Mouse (Mus musculus) lung, embryonic 15.5 days (tissue): ENCODE data around the gene Fam69b. TPM values are rescaled to one million over a fixed set of nuclear protein-coding genes. Genes with fewer than 3 reads are reported as not detected.
A peak's percentile ranks its signal among the peaks of the same experiment; 100 is the strongest.

Source experiments
- ATAC-seq: fragments of 200-750 bp; cut with Nextera tagmentation; 2 replicates; pipeline ENCODE4 v1.8.0; 2017; ENCODE audit warnings: moderate number of reproducible peaks, borderline replicate concordance; ENCODE audit not compliant: low FRiP score, low TSS enrichment; ENCODE audit errors: extremely low read depth
- H3K27ac ChIP-seq: fragments of 300-500 bp; sonication (generic); 2 replicates; pipeline ENCODE4 v1.5.1; 2015; ENCODE audit warnings: moderate library complexity, mild to moderate bottlenecking, inconsistent platforms
- H3K27me3 ChIP-seq: fragments of 300-500 bp; sonication (generic); 2 replicates; pipeline ENCODE4 v1.6.1; 2015; ENCODE audit warnings: inconsistent platforms
- H3K36me3 ChIP-seq: fragments of 300-500 bp; sonication (generic); 2 replicates; pipeline ENCODE4 v1.6.1; 2015; ENCODE audit warnings: inconsistent platforms
- H3K4me1 ChIP-seq: fragments of 300-500 bp; sonication (generic); 2 replicates; pipeline ENCODE4 v1.6.1; 2015; ENCODE audit warnings: inconsistent platforms
- H3K4me2 ChIP-seq: fragments of 300-500 bp; sonication (generic); 2 replicates; pipeline ENCODE4 v1.6.1; 2015; ENCODE audit warnings: inconsistent platforms, mild to moderate bottlenecking, moderate library complexity
- H3K4me3 ChIP-seq: fragments of 300-500 bp; sonication (generic); 2 replicates; pipeline ENCODE4 v1.5.1; 2015; ENCODE audit warnings: mild to moderate bottlenecking, inconsistent platforms
- H3K9ac ChIP-seq: fragments of 300-500 bp; sonication (generic); 2 replicates; pipeline ENCODE4 v1.6.1; 2015; ENCODE audit warnings: inconsistent platforms
- H3K9me3 ChIP-seq: fragments of 300-500 bp; sonication (generic); 2 replicates; pipeline ENCODE4 v1.6.1; 2016; ENCODE audit warnings: inconsistent platforms
- WGBS: fragments of 180-500 bp; shearing (Covaris S2); methylation state at CpG from one replicate; pipeline ENCODE4 v1.1.7; 2015; 5-methylcytosine and 5-hydroxymethylcytosine counted together
- polyA plus RNA-seq: library from polyadenylated mRNA; unstranded; fragments of >200 nt; fragmentation: Nextera tagmentation; extraction: Ambion mirVana; gene quantifications from 2 replicates; pipeline ENCODE4 v1.2.1, GENCODE M21; 2015

The Fam69b gene
- polyA plus RNA-seq, 1 experiment from 2014 or later = 21.8 TPM

DNA sequence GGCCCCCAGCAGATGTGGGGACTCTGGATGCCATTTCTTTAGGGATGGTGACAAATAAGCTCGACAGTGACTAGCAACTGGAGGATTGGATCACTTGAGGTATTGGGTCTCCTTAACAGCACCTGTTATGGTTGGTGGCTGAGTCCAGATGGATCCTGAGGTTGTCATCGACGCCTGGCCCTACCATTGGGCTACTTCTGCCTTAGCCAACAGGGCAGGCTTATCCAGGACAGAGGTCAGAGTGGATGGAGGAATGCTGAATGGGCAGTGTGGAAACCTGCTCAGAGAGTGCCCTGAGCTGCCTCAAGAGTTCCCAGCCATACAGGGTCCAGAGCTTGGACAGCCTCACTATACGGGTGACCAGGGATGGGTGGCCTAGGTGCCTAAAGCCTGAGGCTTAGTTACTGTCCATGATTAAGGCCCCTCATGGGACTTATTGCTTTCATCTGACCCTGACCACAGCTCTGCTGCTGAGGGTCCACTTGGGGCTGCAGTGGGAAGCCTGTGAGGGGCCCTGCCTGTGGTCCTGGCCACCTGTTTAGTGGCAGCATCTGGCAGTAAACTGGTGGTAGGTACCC is 5.8 kb downstream of the Fam69b start:
- Histone ChIP-seq H3K4me2 (no peak overlapping the region), H3K4me3 (no peak overlapping the region), H3K4me1 (peaks cover 33% of the 10 kb centered on the region), H3K27me3 (no peaks in the 10 kb centered on the region), H3K27ac (no peak overlapping the region), H3K36me3 (peaks cover 46% of the 10 kb centered on the region), H3K9me3 (no peaks in the 10 kb centered on the region), H3K9ac (no peak overlapping the region)
- WGBS = 66% methylated on average over 4 of the region's 4 CpGs
- no peak for ATAC-seq

GRCm38 (mm10) chr2:26634629-26635488 is 6.6 kb downstream of the Fam69b start:
- no peak for ATAC-seq

GRCm38 (mm10) chr2:26635489-26636324 is 7.5 kb downstream of the Fam69b start:
- WGBS = 72% methylated on average over 21 of the region's 21 CpGs
- Histone ChIP-seq H3K27me3 (no peaks in the 10 kb centered on the region), H3K4me1 (peaks cover 23% of the 10 kb centered on the region), H3K36me3 (peaks cover 46% of the 10 kb centered on the region), H3K4me3 (no peak overlapping the region), H3K9me3 (no peaks in the 10 kb centered on the region), H3K4me2 (no peak overlapping the region), H3K27ac (no peak overlapping the region), H3K9ac (no peak overlapping the region)
- ATAC-seq = no peak

More at GRCm38 (mm10) chr2:26634629-26635488, 6.6 kb downstream of the Fam69b start:
- Histone ChIP-seq H3K4me1 (peaks cover 25% of the 10 kb centered on the region), H3K27ac (no peak overlapping the region), H3K4me3 (no peak overlapping the region), H3K4me2 (no peak overlapping the region), H3K36me3 (peaks cover 46% of the 10 kb centered on the region), H3K9ac (no peak overlapping the region), H3K27me3 (no peaks in the 10 kb centered on the region), H3K9me3 (no peaks in the 10 kb centered on the region)
- 49% methylated on average over 12 of the region's 12 CpGs for WGBS

- H3K36me3 ChIP-seq = peaks cover 46% of the 10 kb centered on the region
- no peak for ATAC-seq
- no peak overlapping the region for H3K9ac ChIP-seq
- no peak overlapping the region for H3K27ac ChIP-seq
- WGBS = 38% methylated on average over 2 of the region's 2 CpGs
- peaks cover 23% of the 10 kb centered on the region for H3K4me1 ChIP-seq
- H3K27me3 ChIP-seq = no peaks in the 10 kb centered on the region
- H3K4me3 ChIP-seq = no peak overlapping the region
- no peaks in the 10 kb centered on the region for H3K9me3 ChIP-seq
- no peak overlapping the region for H3K4me2 ChIP-seq
Measured at GRCm38 (mm10) chr2:26636325-26636635, 8.0 kb downstream of the Fam69b start.

DNA sequence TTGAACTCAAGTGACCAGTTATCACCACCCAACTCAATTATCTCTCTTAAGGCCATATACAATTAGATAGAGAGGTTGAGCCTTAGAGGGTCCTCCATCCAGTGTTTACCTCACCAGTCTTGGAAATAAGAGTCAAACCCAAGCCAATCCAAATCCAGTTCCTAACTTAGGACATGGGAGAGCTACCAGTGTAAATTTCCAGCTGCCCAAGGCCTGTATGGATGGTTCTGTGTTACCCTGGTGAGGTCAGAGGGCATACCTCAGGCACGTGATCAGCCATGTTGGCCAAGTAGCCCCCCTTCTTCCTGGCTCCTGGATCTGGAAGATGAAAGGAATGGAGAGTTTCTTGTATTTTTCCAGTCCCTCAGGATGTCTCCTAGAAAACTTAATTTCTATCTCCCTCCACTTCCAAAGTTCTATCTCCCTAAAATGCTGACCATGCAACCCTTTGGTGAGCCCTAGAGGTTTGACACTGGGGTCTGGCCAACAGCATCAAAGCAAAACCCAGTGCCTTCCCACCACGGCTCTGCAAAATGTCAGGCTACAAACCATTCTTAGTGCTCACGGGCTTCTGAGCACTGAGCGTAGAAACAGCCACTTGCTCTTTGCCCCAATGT is 9.2 kb downstream of the Fam69b start:
- Histone ChIP-seq H3K27me3 (no peaks in the 10 kb centered on the region), H3K27ac (no peak overlapping the region), H3K9me3 (no peaks in the 10 kb centered on the region), H3K36me3 (peaks cover 46% of the 10 kb centered on the region), H3K9ac (no peak overlapping the region), H3K4me3 (no peak overlapping the region), H3K4me1 (peaks cover 23% of the 10 kb centered on the region), H3K4me2 (no peak overlapping the region)
- ATAC-seq = no peak
- 70% methylated on average over 4 of the region's 4 CpGs for WGBS

DNA sequence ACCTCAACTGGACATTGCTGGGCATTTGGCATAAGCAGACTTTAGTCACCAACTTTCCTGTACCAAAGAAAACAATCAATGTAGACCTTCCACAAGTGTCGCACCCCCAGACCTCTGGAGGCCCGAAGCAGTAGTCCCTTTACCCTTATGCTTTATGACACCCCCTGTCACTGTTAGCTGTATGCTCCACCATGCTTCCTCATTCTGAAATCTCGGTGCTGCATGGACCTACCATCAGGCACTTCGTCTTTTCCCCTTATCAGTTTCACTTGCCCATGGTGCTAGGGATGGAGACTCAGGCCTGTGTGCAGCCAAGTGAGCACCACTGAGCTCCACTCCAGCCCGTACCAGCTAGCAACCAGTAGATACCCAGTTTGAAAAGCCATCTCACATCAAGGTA is 9.8 kb downstream of the Fam69b start:
- peak overlapping the region; percentile 64 for H3K4me2 ChIP-seq
- no peaks in the 10 kb centered on the region for H3K27me3 ChIP-seq
- peaks cover 23% of the 10 kb centered on the region for H3K4me1 ChIP-seq
- peak overlapping the region; percentile 95 for H3K4me3 ChIP-seq
- 75% methylated on average over 5 of the region's 5 CpGs for WGBS
- no peaks in the 10 kb centered on the region for H3K9me3 ChIP-seq
- no peak overlapping the region for H3K9ac ChIP-seq
- peaks cover 46% of the 10 kb centered on the region for H3K36me3 ChIP-seq
- H3K27ac ChIP-seq = no peak overlapping the region
- no peak for ATAC-seq

DNA sequence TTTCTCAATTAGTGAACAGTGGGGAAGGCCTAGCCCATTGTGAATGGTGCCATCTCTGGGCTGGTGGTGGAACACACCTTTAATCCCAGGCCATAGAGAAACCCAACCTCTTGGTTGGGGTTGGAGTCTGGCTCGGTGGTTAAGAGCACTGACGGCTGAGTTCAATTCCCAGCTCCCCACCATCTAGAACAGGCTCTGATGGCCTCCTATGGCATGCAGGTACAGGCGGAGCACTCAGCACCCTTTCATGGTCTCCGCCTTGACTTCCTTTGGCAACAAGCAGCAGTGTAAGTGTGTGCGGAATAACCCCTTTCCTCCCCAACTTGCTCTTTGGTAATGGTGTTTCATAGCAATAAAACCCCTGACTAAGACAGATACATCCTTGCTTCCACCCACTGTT is 10.3 kb downstream of the Fam69b start:
- H3K4me1 ChIP-seq = peaks cover 23% of the 10 kb centered on the region
- H3K4me2 ChIP-seq = peak overlapping the region; percentile 64
- peak overlapping the region; percentile 95 for H3K4me3 ChIP-seq
- H3K27ac ChIP-seq = no peak overlapping the region
- H3K36me3 ChIP-seq = peaks cover 46% of the 10 kb centered on the region
- H3K9me3 ChIP-seq = no peaks in the 10 kb centered on the region
- peak overlapping the region; percentile 99 for H3K9ac ChIP-seq
- H3K27me3 ChIP-seq = no peaks in the 10 kb centered on the region
- ATAC-seq = no peak
- WGBS = 69% methylated on average over 5 of the region's 5 CpGs

- no peaks in the 10 kb centered on the region for H3K9me3 ChIP-seq
- no peak for ATAC-seq
- peaks cover 23% of the 10 kb centered on the region for H3K4me1 ChIP-seq
- H3K4me3 ChIP-seq = peak overlapping the region; percentile 95
- no peak overlapping the region for H3K27ac ChIP-seq
- H3K4me2 ChIP-seq = peak overlapping the region; percentile 64
- H3K27me3 ChIP-seq = no peaks in the 10 kb centered on the region
- 5% methylated on average over 8 of the region's 8 CpGs for WGBS
- peaks cover 46% of the 10 kb centered on the region for H3K36me3 ChIP-seq
- peak overlapping the region; percentile 99 for H3K9ac ChIP-seq
Measured at GRCm38 (mm10) chr2:26639083-26639482, 10.8 kb downstream of the Fam69b start.

- peaks cover 23% of the 10 kb centered on the region for H3K4me1 ChIP-seq
- peak overlapping the region; percentile 99 for H3K9ac ChIP-seq
- peak overlapping the region; percentile 78 for H3K27ac ChIP-seq
- peak; percentile 88 for ATAC-seq
- H3K27me3 ChIP-seq = no peaks in the 10 kb centered on the region
- 4% methylated on average over 49 of the region's 49 CpGs for WGBS
- H3K4me3 ChIP-seq = peak overlapping the region; percentile 95
- H3K36me3 ChIP-seq = peaks cover 37% of the 10 kb centered on the region
- H3K9me3 ChIP-seq = no peaks in the 10 kb centered on the region
- peak overlapping the region; percentile 64 for H3K4me2 ChIP-seq
Measured at GRCm38 (mm10) chr2:26639838-26640830, 11.9 kb downstream of the Fam69b start.

- Histone ChIP-seq H3K9me3 (no peaks in the 10 kb centered on the region), H3K4me1 (peaks cover 23% of the 10 kb centered on the region), H3K4me2 (no peak overlapping the region), H3K4me3 (no peak overlapping the region), H3K27ac (peak overlapping the region; percentile 78; the same call in 1 of the 2 replicates), H3K27me3 (no peaks in the 10 kb centered on the region), H3K36me3 (peaks cover 28% of the 10 kb centered on the region), H3K9ac (no peak overlapping the region)
- no peak for ATAC-seq
- 63% methylated on average over 7 of the region's 7 CpGs for WGBS
Measured at GRCm38 (mm10) chr2:26641006-26641647, 12.9 kb downstream of the Fam69b start.
